Mouse (Mus musculus) ovary, postnatal 10 days (tissue): ENCODE data around the gene Klf1.
"Not testable (repeated sequence)": the region's sequence is repeated elsewhere in the genome, so short reads cannot be mapped to it uniquely, and the experiment has no call there.

ENCODE experiments used
- DNase-seq: peaks from one replicate; pipeline ENCODE4 v3.0.0; 2022; ENCODE audit warnings: low spot score

The Klf1 gene

GRCm38 (mm10) chr8:84907493-84907892 is 5.8 kb downstream of the Klf1 start:
- no peak for DNase-seq

GRCm38 (mm10) chr8:84907979-84908378 is 6.3 kb downstream of the Klf1 start:
- DNase-seq: not testable (repeated sequence)

- DNase-seq: peak; percentile 74
These were observed 6.9 kb downstream of the Klf1 start, which contains the start of gene Dnase2a for GRCm38 (mm10) chr8:84908421-84909161. Dnase2a (plus strand) TSS chr8:84908560.

GRCm38 (mm10) chr8:84909162-84909767 is 7.5 kb downstream of the Klf1 start:
- DNase-seq: no peak

- no peak for DNase-seq
These were observed 8.2 kb downstream of the Klf1 start for GRCm38 (mm10) chr8:84909949-84910348.

- no peak for DNase-seq
These were observed 8.8 kb downstream of the Klf1 start for GRCm38 (mm10) chr8:84910551-84910950.

- DNase-seq: no peak
These were observed 10.1 kb downstream of the Klf1 start for GRCm38 (mm10) chr8:84911854-84912253.

- DNase-seq: no peak
These were observed 10.7 kb downstream of the Klf1 start for GRCm38 (mm10) chr8:84912391-84912790.

GRCm38 (mm10) chr8:84912895-84913501 is 11.3 kb downstream of the Klf1 start:
- no peak for DNase-seq

GRCm38 (mm10) chr8:84913502-84913900 is 11.8 kb downstream of the Klf1 start:
- no peak for DNase-seq

GRCm38 (mm10) chr8:84913960-84914359 is 12.2 kb downstream of the Klf1 start:
- DNase-seq: no peak

- DNase-seq: no peak
These were observed 13.5 kb downstream of the Klf1 start for GRCm38 (mm10) chr8:84915269-84915668.

GRCm38 (mm10) chr8:84917781-84918180 is 16.1 kb downstream of the Klf1 start:
- DNase-seq: no peak

- DNase-seq: no peak
These were observed 16.9 kb downstream of the Klf1 start for GRCm38 (mm10) chr8:84918646-84919045.

GRCm38 (mm10) chr8:84921596-84921995 is 19.9 kb downstream of the Klf1 start:
- no peak for DNase-seq

- no peak for DNase-seq
These were observed 23.8 kb downstream of the Klf1 start for GRCm38 (mm10) chr8:84925557-84925956.

GRCm38 (mm10) chr8:84927513-84927912 is 25.8 kb downstream of the Klf1 start:
- no peak for DNase-seq

GRCm38 (mm10) chr8:84928456-84929306 is 27.0 kb downstream of the Klf1 start:
- no peak for DNase-seq

GRCm38 (mm10) chr8:84930582-84930981 is 28.9 kb downstream of the Klf1 start:
- no peak for DNase-seq

- DNase-seq: no peak
These were observed 32.2 kb downstream of the Klf1 start for GRCm38 (mm10) chr8:84933767-84934559.

- DNase-seq: no peak
These were observed 33.1 kb downstream of the Klf1 start for GRCm38 (mm10) chr8:84934860-84935259.
